Mouse (Mus musculus) ES-E14 (cell line): ENCODE data around the gene Il16. TPM values are rescaled to one million over a fixed set of nuclear protein-coding genes. Genes with fewer than 3 reads are reported as not detected.

Experiments
- DNase-seq: peaks from one replicate; pipeline ENCODE4 v3.0.0-alpha.2; 2013; ENCODE audit warnings: low read depth, low spot score
- H3K27ac ChIP-seq: 2 replicates; pipeline ENCODE4 v1.5.1; 2012; ENCODE audit warnings: low read depth, mild to moderate bottlenecking, low read length, moderate library complexity, mixed read lengths; ENCODE audit not compliant: poor library complexity, insufficient read depth, severe bottlenecking
- H3K36me3 ChIP-seq: 2 replicates; pipeline ENCODE4 v1.6.1; 2012; ENCODE audit warnings: mild to moderate bottlenecking, low read length, moderate library complexity, mixed read lengths; ENCODE audit not compliant: control insufficient read depth, poor library complexity, insufficient read depth, severe bottlenecking
- H3K4me1 ChIP-seq, 2 experiments: fragments of 150-350 bp in 1 of 2; sonication (generic) in 1 of 2; 2 replicates each; pipeline ENCODE4 v1.6.1; 2012; ENCODE audit warnings: low read length in 2 of 2, mild to moderate bottlenecking in 1 of 2, mixed read lengths in 1 of 2; ENCODE audit not compliant: control insufficient read depth in 2 of 2, insufficient read depth in 2 of 2, poor library complexity in 1 of 2
- H3K4me3 ChIP-seq, 2 experiments: fragments of 150-350 bp in 1 of 2; sonication (generic) in 1 of 2; 2 replicates each; pipeline ENCODE4 v1.5.1; 2012; ENCODE audit warnings: low read length in 2 of 2, low read depth in 1 of 2, mild to moderate bottlenecking in 1 of 2, mixed read lengths in 1 of 2; ENCODE audit not compliant: insufficient read depth in 1 of 2, poor library complexity in 1 of 2, severe bottlenecking in 1 of 2
- H3K9ac ChIP-seq: 2 replicates; pipeline ENCODE4 v1.6.1; 2012; ENCODE audit warnings: low read depth, mild to moderate bottlenecking, low read length, mixed read lengths; ENCODE audit not compliant: poor library complexity, insufficient read depth, severe bottlenecking
- H3K9me3 ChIP-seq: fragments of 150-350 bp; sonication (generic); 2 replicates; pipeline ENCODE4 v1.6.1; 2012; ENCODE audit warnings: low read depth, mild to moderate bottlenecking, low read length; ENCODE audit not compliant: control insufficient read depth, insufficient read depth
- CHD2 ChIP-seq: IDR thresholded peaks from 2 replicates; pipeline ENCODE4 v1.6.1; 2014; ENCODE audit warnings: mild to moderate bottlenecking, low read depth, low read length, inconsistent platforms
- HCFC1 ChIP-seq: IDR thresholded peaks from 2 replicates; pipeline ENCODE4 v1.6.1; 2012; ENCODE audit warnings: low read length, inconsistent platforms, borderline replicate concordance; ENCODE audit not compliant: insufficient read depth
- MAFK ChIP-seq: IDR thresholded peaks from 2 replicates; pipeline ENCODE4 v1.6.1; 2014; ENCODE audit warnings: mild to moderate bottlenecking, low read depth, low read length, inconsistent platforms; ENCODE audit not compliant: insufficient read depth
- ZC3H11A ChIP-seq: IDR thresholded peaks from 2 replicates; pipeline ENCODE4 v1.6.1; 2012; ENCODE audit warnings: low read depth, mild to moderate bottlenecking, inconsistent platforms, low read length, borderline replicate concordance
- ZNF384 ChIP-seq: IDR thresholded peaks from 2 replicates; pipeline ENCODE4 v1.6.1; 2012; ENCODE audit warnings: low read depth, low read length, inconsistent platforms
- in situ Hi-C, 2 experiments: fragments of 600-800 bp; cut with MboI; formaldehyde crosslinking; loops; one replicate each; pipeline ENCODE4 v1.15.1; 2025; ENCODE audit warnings: low sequenced_read_pairs in 2 of 2, inconsistent platforms in 1 of 2; ENCODE audit not compliant: unreplicated experiment in 2 of 2
- total RNA-seq: library from RNA; depleted of rRNA; stranded (reverse); fragments of 300-350 nt; gene quantifications from 2 replicates; pipeline ENCODE4 v1.2.3, GENCODE M21; 2012

Il16 gene
- total RNA-seq, 1 experiment, result 0.36 TPM

DNA sequence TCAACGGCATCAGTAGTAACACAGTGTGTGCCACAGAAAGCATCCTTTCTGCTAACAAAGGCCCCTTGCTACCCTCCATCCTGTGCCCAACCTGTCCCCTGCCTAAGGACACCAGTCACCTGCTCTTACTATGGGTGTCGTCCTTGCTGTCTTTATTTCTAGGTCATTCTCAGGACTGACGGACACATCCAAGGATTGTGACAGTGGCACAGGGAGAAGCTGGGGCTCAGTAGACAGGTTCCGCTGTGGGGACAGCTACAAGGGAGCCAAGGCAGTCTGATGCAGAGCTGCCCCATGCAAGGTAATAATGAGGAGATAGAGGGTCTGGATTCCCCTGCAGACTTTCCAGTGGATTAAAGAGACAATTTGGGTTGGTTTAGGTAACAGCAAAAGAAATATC is 67.0 kb downstream of the Il16 start:
- H3K4me1 ChIP-seq, result no peaks in the 10 kb centered on the region
- TF ChIP-seq ZNF384 (no peak), CHD2 (no peak), ZC3H11A (no peak), HCFC1 (no peak), MAFK (no peak)
- in situ Hi-C loops, result no loop called here
- H3K9ac ChIP-seq, result no peak overlapping the region
- no peaks in the 10 kb centered on the region for H3K36me3 ChIP-seq
- no peak overlapping the region for H3K4me3 ChIP-seq
- no peak overlapping the region for H3K27ac ChIP-seq
- DNase-seq, result no peak
- no peaks in the 10 kb centered on the region for H3K9me3 ChIP-seq

DNA sequence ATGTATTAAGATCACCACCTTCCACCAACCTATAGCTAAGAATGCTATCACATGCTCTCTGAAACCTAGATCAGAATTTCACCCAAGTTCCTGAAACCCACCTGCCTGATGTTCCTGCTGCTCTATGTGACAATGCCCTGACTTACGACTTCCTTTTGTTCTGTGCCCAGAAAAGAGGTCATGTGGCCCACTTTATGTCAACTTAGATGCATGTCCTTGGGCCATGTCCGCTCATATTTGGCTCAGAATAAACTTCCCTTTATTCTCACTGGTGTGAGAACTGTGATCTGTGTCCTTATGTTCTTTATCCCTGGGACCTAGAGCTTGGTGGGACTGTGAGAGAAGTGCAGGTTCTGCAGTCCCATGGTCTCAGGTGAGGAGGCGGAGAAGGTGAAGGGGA is 68.2 kb downstream of the Il16 start:
- H3K9ac ChIP-seq, result no peak overlapping the region
- DNase-seq, result no peak
- no peaks in the 10 kb centered on the region for H3K4me1 ChIP-seq
- H3K27ac ChIP-seq, result no peak overlapping the region
- in situ Hi-C loops, result no loop called here
- no peaks in the 10 kb centered on the region for H3K36me3 ChIP-seq
- H3K9me3 ChIP-seq, result no peaks in the 10 kb centered on the region
- H3K4me3 ChIP-seq, result no peak overlapping the region
- no peak for TF ChIP-seq ZC3H11A
- TF ChIP-seq ZNF384, result no peak
- no peak for TF ChIP-seq HCFC1

DNA sequence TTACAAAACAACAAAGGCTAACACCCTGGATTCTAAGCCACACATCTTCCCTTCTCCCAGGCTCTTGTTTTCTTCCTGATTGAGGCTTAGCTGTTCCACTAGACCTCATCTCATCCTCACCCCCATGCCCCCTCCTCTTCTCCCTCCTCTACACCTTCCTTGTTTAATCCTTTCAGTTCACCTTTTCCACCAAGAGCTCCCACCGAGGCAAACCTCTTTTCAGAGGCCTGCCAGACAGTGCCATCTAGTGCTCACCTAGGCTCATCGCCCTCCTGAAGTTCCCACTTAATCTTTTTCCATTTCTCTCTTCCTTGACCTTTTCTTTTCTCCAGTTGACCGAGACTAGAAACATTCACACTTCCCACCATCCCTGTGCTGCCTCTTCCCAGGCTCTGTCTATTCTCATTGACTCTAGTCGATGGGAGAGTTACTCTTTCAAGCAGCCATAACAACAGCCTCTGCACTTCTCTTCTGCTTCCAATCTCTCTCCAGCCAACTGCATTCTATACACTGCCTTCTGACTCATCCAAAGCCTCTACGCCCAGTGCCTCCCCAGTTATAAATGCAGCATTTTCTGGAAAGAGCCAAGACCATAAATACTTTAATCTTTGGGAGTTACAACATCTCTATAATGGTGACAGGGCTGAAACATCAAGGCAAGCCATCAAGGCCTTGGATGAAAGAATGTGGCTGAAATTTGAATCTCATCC is 69.8 kb downstream of the Il16 start:
- Histone ChIP-seq H3K36me3 (no peaks in the 10 kb centered on the region), H3K9me3 (no peaks in the 10 kb centered on the region), H3K27ac (no peak overlapping the region), H3K9ac (no peak overlapping the region), H3K4me3 (no peak overlapping the region), H3K4me1 (no peaks in the 10 kb centered on the region)
- in situ Hi-C loops, result no loop called here
- TF ChIP-seq ZC3H11A (peak; percentile 49; the same call in 1 of the 2 replicates), HCFC1 (no peak)
- peak; percentile 22 for DNase-seq

DNA sequence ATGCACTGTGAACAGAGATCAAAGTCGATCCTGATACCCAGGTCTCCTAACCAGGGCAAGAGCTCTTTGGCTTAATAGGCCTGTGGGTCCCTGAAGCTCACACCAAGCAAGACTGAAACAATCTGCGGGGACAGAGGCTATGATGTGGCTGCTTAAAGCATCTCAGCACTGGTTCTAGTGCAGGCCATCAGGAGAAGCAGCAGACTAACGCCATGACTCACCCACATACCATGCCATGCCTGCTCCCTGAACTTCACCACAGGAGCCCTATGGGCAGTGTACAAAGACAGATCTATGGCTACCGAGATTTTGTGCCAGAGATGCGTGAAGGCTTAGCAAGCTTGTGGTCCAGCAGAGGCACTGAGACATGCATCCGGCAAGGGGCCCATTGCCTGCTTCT is 74.0 kb downstream of the Il16 start:
- no peaks in the 10 kb centered on the region for H3K36me3 ChIP-seq
- H3K9me3 ChIP-seq, result no peaks in the 10 kb centered on the region
- H3K27ac ChIP-seq, result no peak overlapping the region
- TF ChIP-seq CHD2 (no peak), MAFK (no peak), ZNF384 (no peak), ZC3H11A (no peak), HCFC1 (no peak)
- H3K4me3 ChIP-seq, result no peak overlapping the region
- H3K4me1 ChIP-seq, result no peaks in the 10 kb centered on the region
- H3K9ac ChIP-seq, result no peak overlapping the region
- no peak for DNase-seq
- in situ Hi-C loops, result no loop called here

DNA sequence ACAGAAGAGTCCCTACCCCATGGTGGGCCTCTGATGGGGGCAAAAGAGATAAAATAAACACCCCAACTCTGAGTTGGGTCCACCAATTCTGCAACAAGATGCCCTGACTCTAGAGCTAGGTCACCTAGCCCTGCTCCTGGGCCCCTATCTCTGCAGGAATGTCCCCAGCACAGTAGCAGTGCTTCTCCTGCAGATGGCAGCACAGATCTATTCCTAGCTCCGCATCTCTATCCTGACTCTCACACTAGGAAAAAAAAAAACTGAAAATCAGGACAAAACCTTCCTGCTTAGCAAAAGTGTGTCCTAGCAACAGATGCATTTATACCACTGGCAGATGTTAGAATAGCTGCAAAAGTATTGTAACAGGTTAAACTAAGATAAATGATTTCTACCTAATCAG is 76.8 kb downstream of the Il16 start:
- no peaks in the 10 kb centered on the region for H3K36me3 ChIP-seq
- no peaks in the 10 kb centered on the region for H3K9me3 ChIP-seq
- DNase-seq, result peak; percentile 24
- H3K4me1 ChIP-seq, result no peaks in the 10 kb centered on the region
- no peak for TF ChIP-seq CHD2
- TF ChIP-seq ZNF384, result peak; percentile 65; the same call in 1 of the 2 replicates
- TF ChIP-seq MAFK, result no peak
- TF ChIP-seq ZC3H11A, result 0 out of 2 replicates have a peak, but pooled peaks have one; percentile 56
- TF ChIP-seq HCFC1, result no peak
- no peak overlapping the region for H3K27ac ChIP-seq
- H3K9ac ChIP-seq, result no peak overlapping the region
- in situ Hi-C loops, result no loop called here
- H3K4me3 ChIP-seq, result no peak overlapping the region
